Mouse (Mus musculus): ENCODE results near the gene Igtp.
"Not testable (repeated sequence)": the region's sequence is repeated elsewhere in the genome, so short reads cannot be mapped to it uniquely, and the experiment has no call there.

Igtp gene

GRCm38 (mm10) chr11:58199229-58200037 is at the start of gene Igtp, which contains the start of gene Irgm2:
Gene Igtp, plus strand, starts transcription at chr11:58199556.
Gene Irgm2, plus strand, starts transcription at chr11:58199618.
- in situ Hi-C loops (cut with MboI; ENCODE audit: low pct_unique_long_range_greater_than_20kb in 1 of 2, low sequenced_read_pairs in 2 of 2, unreplicated experiment in 1 of 2) = not testable (repeated sequence)

- in situ Hi-C loops (cut with MboI; ENCODE audit: low pct_unique_long_range_greater_than_20kb in 1 of 2, low sequenced_read_pairs in 2 of 2, unreplicated experiment in 1 of 2) = no loop called here
Observed at GRCm38 (mm10) chr11:58155458-58155857, 43.9 kb upstream of the Igtp start.

- in situ Hi-C loops (cut with MboI; ENCODE audit: low pct_unique_long_range_greater_than_20kb in 1 of 2, low sequenced_read_pairs in 2 of 2, unreplicated experiment in 1 of 2) = no loop called here
Observed at GRCm38 (mm10) chr11:58156871-58157270, 42.5 kb upstream of the Igtp start.

GRCm38 (mm10) chr11:58165072-58165471 is 34.3 kb upstream of the Igtp start:
- in situ Hi-C loops (cut with MboI; ENCODE audit: low pct_unique_long_range_greater_than_20kb in 1 of 2, low sequenced_read_pairs in 2 of 2, unreplicated experiment in 1 of 2) = no loop called here

GRCm38 (mm10) chr11:58167822-58168166 is 31.6 kb upstream of the Igtp start:
- in situ Hi-C loops (cut with MboI; ENCODE audit: low pct_unique_long_range_greater_than_20kb in 1 of 2, low sequenced_read_pairs in 2 of 2, unreplicated experiment in 1 of 2) = no loop called here

- in situ Hi-C loops (cut with MboI; ENCODE audit: low pct_unique_long_range_greater_than_20kb in 1 of 2, low sequenced_read_pairs in 2 of 2, unreplicated experiment in 1 of 2) = no loop called here
Observed at GRCm38 (mm10) chr11:58168167-58168915, 31.0 kb upstream of the Igtp start, which contains the start of gene Gemin5. Gene Gemin5, minus strand, starts transcription at chr11:58168539.

GRCm38 (mm10) chr11:58169666-58170065 is 29.7 kb upstream of the Igtp start:
- in situ Hi-C loops (cut with MboI; ENCODE audit: low pct_unique_long_range_greater_than_20kb in 1 of 2, low sequenced_read_pairs in 2 of 2, unreplicated experiment in 1 of 2) = no loop called here

- in situ Hi-C loops (cut with MboI; ENCODE audit: low pct_unique_long_range_greater_than_20kb in 1 of 2, low sequenced_read_pairs in 2 of 2, unreplicated experiment in 1 of 2) = no loop called here
Observed at GRCm38 (mm10) chr11:58171459-58172091, 27.8 kb upstream of the Igtp start, which contains the start of gene Mrpl22. Gene Mrpl22, plus strand, starts transcription at chr11:58171661.

GRCm38 (mm10) chr11:58179563-58179962 is 19.8 kb upstream of the Igtp start:
- in situ Hi-C loops (cut with MboI; ENCODE audit: low pct_unique_long_range_greater_than_20kb in 1 of 2, low sequenced_read_pairs in 2 of 2, unreplicated experiment in 1 of 2) = no loop called here

GRCm38 (mm10) chr11:58179986-58180385 is 19.4 kb upstream of the Igtp start:
- in situ Hi-C loops (cut with MboI; ENCODE audit: low pct_unique_long_range_greater_than_20kb in 1 of 2, low sequenced_read_pairs in 2 of 2, unreplicated experiment in 1 of 2) = not testable (repeated sequence)

- in situ Hi-C loops (cut with MboI; ENCODE audit: low pct_unique_long_range_greater_than_20kb in 1 of 2, low sequenced_read_pairs in 2 of 2, unreplicated experiment in 1 of 2) = no loop called here
Observed at GRCm38 (mm10) chr11:58180756-58181155, 18.6 kb upstream of the Igtp start.

- in situ Hi-C loops (cut with MboI; ENCODE audit: low pct_unique_long_range_greater_than_20kb in 1 of 2, low sequenced_read_pairs in 2 of 2, unreplicated experiment in 1 of 2) = no loop called here
Observed at GRCm38 (mm10) chr11:58183579-58183978, 15.8 kb upstream of the Igtp start.

GRCm38 (mm10) chr11:58189675-58190074 is 9.7 kb upstream of the Igtp start:
- in situ Hi-C loops (cut with MboI; ENCODE audit: low pct_unique_long_range_greater_than_20kb in 1 of 2, low sequenced_read_pairs in 2 of 2, unreplicated experiment in 1 of 2) = no loop called here

- in situ Hi-C loops (cut with MboI; ENCODE audit: low pct_unique_long_range_greater_than_20kb in 1 of 2, low sequenced_read_pairs in 2 of 2, unreplicated experiment in 1 of 2) = no loop called here
Observed at GRCm38 (mm10) chr11:58193326-58193725, 6.0 kb upstream of the Igtp start.

GRCm38 (mm10) chr11:58193860-58194520 is 5.4 kb upstream of the Igtp start:
- in situ Hi-C loops (cut with MboI; ENCODE audit: low pct_unique_long_range_greater_than_20kb in 1 of 2, low sequenced_read_pairs in 2 of 2, unreplicated experiment in 1 of 2) = no loop called here

GRCm38 (mm10) chr11:58198663-58199062 is 693 bp upstream of the Igtp start:
- in situ Hi-C loops (cut with MboI; ENCODE audit: low pct_unique_long_range_greater_than_20kb in 1 of 2, low sequenced_read_pairs in 2 of 2, unreplicated experiment in 1 of 2) = no loop called here

GRCm38 (mm10) chr11:58200226-58200625 is 870 bp downstream of the Igtp start:
- in situ Hi-C loops (cut with MboI; ENCODE audit: low pct_unique_long_range_greater_than_20kb in 1 of 2, low sequenced_read_pairs in 2 of 2, unreplicated experiment in 1 of 2) = no loop called here

- in situ Hi-C loops (cut with MboI; ENCODE audit: low pct_unique_long_range_greater_than_20kb in 1 of 2, low sequenced_read_pairs in 2 of 2, unreplicated experiment in 1 of 2) = no loop called here
Observed at GRCm38 (mm10) chr11:58201052-58201451, 1.7 kb downstream of the Igtp start.

Data from mouse embryonic stem cell (cell line).